Mouse (Mus musculus): ENCODE measurements around the gene Asgr1. TPM values are rescaled to one million over a fixed set of nuclear protein-coding genes. Genes with fewer than 3 reads are reported as not detected.

Asgr1 gene
- polyA plus RNA-seq, 1 experiment from 2014 or later = 0.40 TPM

MicroRNAs encoded within 50 kb of the gene (microRNA counts, 519-probe panel; counts per million panel counts)
- microRNA mmu-miR-324-3p (not detected), microRNA mmu-miR-324-5p (4,775 counts per million, percentile 61 among the panel's probes with 10 or more counts)

Other genes starting within 250 kb of the Asgr1 start
- 0.83 and 0.93 TPM in 2 replicates for gene Tmem102, start 248.5 kb upstream of the Asgr1 start, polyA plus RNA-seq (2014; fragmentation: Nextera tagmentation; extraction: Ambion mirVana)
- gene Gm39566, start 238.8 kb upstream of the Asgr1 start, polyA plus RNA-seq (2014; fragmentation: Nextera tagmentation; extraction: Ambion mirVana) = not detected in 2 replicates
- not detected in 2 replicates for gene Spem2, start 235.6 kb upstream of the Asgr1 start, polyA plus RNA-seq (2014; fragmentation: Nextera tagmentation; extraction: Ambion mirVana)
- gene Spem1, start 231.9 kb upstream of the Asgr1 start, polyA plus RNA-seq (2014; fragmentation: Nextera tagmentation; extraction: Ambion mirVana) = 0.17 and 0.38 TPM in 2 replicates
- gene Nlgn2, start 216.3 kb upstream of the Asgr1 start, polyA plus RNA-seq (2014; fragmentation: Nextera tagmentation; extraction: Ambion mirVana) = 11.5 and 16.1 TPM in 2 replicates
- 268 and 276 TPM in 2 replicates for gene Tmem256, start 215.6 kb upstream of the Asgr1 start, polyA plus RNA-seq (2014; fragmentation: Nextera tagmentation; extraction: Ambion mirVana)
- 62.2 and 62.6 TPM in 2 replicates for gene Plscr3, start 207.7 kb upstream of the Asgr1 start, polyA plus RNA-seq (2014; fragmentation: Nextera tagmentation; extraction: Ambion mirVana)
- gene Tnk1, start 195.4 kb upstream of the Asgr1 start, polyA plus RNA-seq (2014; fragmentation: Nextera tagmentation; extraction: Ambion mirVana) = 0.52 TPM in 1 of 2 replicates, not detected in the other
- gene Tmem95, start 176.1 kb upstream of the Asgr1 start, polyA plus RNA-seq (2014; fragmentation: Nextera tagmentation; extraction: Ambion mirVana) = not detected in 2 replicates
- gene Kctd11, start 172.7 kb upstream of the Asgr1 start, polyA plus RNA-seq (2014; fragmentation: Nextera tagmentation; extraction: Ambion mirVana) = 2.3 and 2.4 TPM in 2 replicates
- gene Acap1, start 158.5 kb upstream of the Asgr1 start, polyA plus RNA-seq (2014; fragmentation: Nextera tagmentation; extraction: Ambion mirVana) = 0.45 and 1.4 TPM in 2 replicates
- gene 2810408A11Rik, start 153.1 kb upstream of the Asgr1 start, polyA plus RNA-seq (2014; fragmentation: Nextera tagmentation; extraction: Ambion mirVana) = 14.5 and 14.7 TPM in 2 replicates
- gene Neurl4, start 153.0 kb upstream of the Asgr1 start, polyA plus RNA-seq (2014; fragmentation: Nextera tagmentation; extraction: Ambion mirVana) = 15.0 and 20.6 TPM in 2 replicates
- gene Gps2, start 140.2 kb upstream of the Asgr1 start, polyA plus RNA-seq (2014; fragmentation: Nextera tagmentation; extraction: Ambion mirVana) = 84.3 and 89.0 TPM in 2 replicates
- 1,842 and 1,860 TPM in 2 replicates for gene Eif5a, start 132.1 kb upstream of the Asgr1 start, polyA plus RNA-seq (2014; fragmentation: Nextera tagmentation; extraction: Ambion mirVana)
- 3.1 and 4.8 TPM in 2 replicates for gene Ybx2, start 118.3 kb upstream of the Asgr1 start, polyA plus RNA-seq (2014; fragmentation: Nextera tagmentation; extraction: Ambion mirVana)
- 7.9 and 9.6 TPM in 2 replicates for gene Slc2a4, start 105.9 kb upstream of the Asgr1 start, polyA plus RNA-seq (2014; fragmentation: Nextera tagmentation; extraction: Ambion mirVana)
- gene Cldn7, start 89.3 kb upstream of the Asgr1 start, polyA plus RNA-seq (2014; fragmentation: Nextera tagmentation; extraction: Ambion mirVana) = 8.2 and 8.4 TPM in 2 replicates
- 23.8 and 26.8 TPM in 2 replicates for gene Ctdnep1, start 72.9 kb upstream of the Asgr1 start, polyA plus RNA-seq (2014; fragmentation: Nextera tagmentation; extraction: Ambion mirVana)
- 154 and 163 TPM in 2 replicates for gene Elp5, start 71.6 kb upstream of the Asgr1 start, polyA plus RNA-seq (2014; fragmentation: Nextera tagmentation; extraction: Ambion mirVana)
- 621 and 643 TPM in 2 replicates for gene Gabarap, start 62.9 kb upstream of the Asgr1 start, polyA plus RNA-seq (2014; fragmentation: Nextera tagmentation; extraction: Ambion mirVana)
- 56.7 and 57.5 TPM in 2 replicates for gene Phf23, start 58.3 kb upstream of the Asgr1 start, polyA plus RNA-seq (2014; fragmentation: Nextera tagmentation; extraction: Ambion mirVana)
- 24.6 and 27.2 TPM in 2 replicates for gene Dvl2, start 53.5 kb upstream of the Asgr1 start, polyA plus RNA-seq (2014; fragmentation: Nextera tagmentation; extraction: Ambion mirVana)
- gene Acadvl, start 38.7 kb upstream of the Asgr1 start, polyA plus RNA-seq (2014; fragmentation: Nextera tagmentation; extraction: Ambion mirVana) = 45.1 and 52.1 TPM in 2 replicates
- 13.2 and 18.7 TPM in 2 replicates for gene Dlg4, start 37.1 kb upstream of the Asgr1 start, polyA plus RNA-seq (2014; fragmentation: Nextera tagmentation; extraction: Ambion mirVana)
- gene Asgr2, start 38.6 kb downstream of the Asgr1 start, polyA plus RNA-seq (2014; fragmentation: Nextera tagmentation; extraction: Ambion mirVana) = not detected in 2 replicates
- gene Mgl2, start 76.2 kb downstream of the Asgr1 start, polyA plus RNA-seq (2014; fragmentation: Nextera tagmentation; extraction: Ambion mirVana) = 0.42 TPM in 1 of 2 replicates, not detected in the other
- gene Clec10a, start 102.1 kb downstream of the Asgr1 start, polyA plus RNA-seq (2014; fragmentation: Nextera tagmentation; extraction: Ambion mirVana) = 0.32 and 1.4 TPM in 2 replicates
- gene Slc16a11, start 158.7 kb downstream of the Asgr1 start, polyA plus RNA-seq (2014; fragmentation: Nextera tagmentation; extraction: Ambion mirVana) = 0.40 and 0.51 TPM in 2 replicates
- gene Slc16a13, start 167.0 kb downstream of the Asgr1 start, polyA plus RNA-seq (2014; fragmentation: Nextera tagmentation; extraction: Ambion mirVana) = 10.9 and 14.3 TPM in 2 replicates
- 5.0 and 5.9 TPM in 2 replicates for gene Bcl6b, start 175.7 kb downstream of the Asgr1 start, polyA plus RNA-seq (2014; fragmentation: Nextera tagmentation; extraction: Ambion mirVana)
- gene 0610010K14Rik, start 183.8 kb downstream of the Asgr1 start, polyA plus RNA-seq (2014; fragmentation: Nextera tagmentation; extraction: Ambion mirVana) = 229 and 230 TPM in 2 replicates
- gene Gm21988, start 185.7 kb downstream of the Asgr1 start, polyA plus RNA-seq (2014; fragmentation: Nextera tagmentation; extraction: Ambion mirVana) = 10.2 and 11.6 TPM in 2 replicates
- gene Rnasek, start 185.8 kb downstream of the Asgr1 start, polyA plus RNA-seq (2014; fragmentation: Nextera tagmentation; extraction: Ambion mirVana) = 146 and 147 TPM in 2 replicates
- gene Alox12, start 201.3 kb downstream of the Asgr1 start, polyA plus RNA-seq (2014; fragmentation: Nextera tagmentation; extraction: Ambion mirVana) = 3.5 and 3.7 TPM in 2 replicates